Mouse (Mus musculus): ENCODE measurements around the gene Pcx. TPM values are rescaled to one million over a fixed set of nuclear protein-coding genes. Genes with fewer than 3 reads are reported as not detected.

Gene Pcx
- polyA plus RNA-seq, 1 experiment from 2014 or later: 53.2 TPM

- Histone ChIP-seq H3K4me3 (ENCODE audit: low read length) (no peak overlapping the region), H3K9me3 (ENCODE audit: control insufficient read depth, low read length) (no peaks in the 10 kb centered on the region), H3K36me3 (ENCODE audit: control insufficient read depth, insufficient read depth, low read length) (no peaks in the 10 kb centered on the region), H3K4me1 (ENCODE audit: control insufficient read depth, insufficient read depth, low read depth, low read length) (no peaks in the 10 kb centered on the region), H3K4me2 (ENCODE audit: low read length) (no peak overlapping the region), H3K27ac (ENCODE audit: low read depth, low read length) (no peak overlapping the region), H3K9ac (ENCODE audit: low read depth, low read length) (no peak overlapping the region), H3K27me3 (replicated peaks; ENCODE audit: control insufficient read depth, insufficient read depth, low read length) (no peaks in the 10 kb centered on the region)
- no peak for ATAC-seq
- WGBS: 41% methylated on average over 24 of the region's 24 CpGs
Observed at GRCm38 (mm10) chr19:4603801-4604723, 93.8 kb downstream of the Pcx start.

- no peak overlapping the region for H3K4me2 ChIP-seq (ENCODE audit: low read length)
- no peaks in the 10 kb centered on the region for H3K27me3 ChIP-seq (replicated peaks; ENCODE audit: control insufficient read depth, insufficient read depth, low read length)
- no peaks in the 10 kb centered on the region for H3K36me3 ChIP-seq (ENCODE audit: control insufficient read depth, insufficient read depth, low read length)
- no peak overlapping the region for H3K9ac ChIP-seq (ENCODE audit: low read depth, low read length)
- H3K9me3 ChIP-seq (ENCODE audit: control insufficient read depth, low read length): no peaks in the 10 kb centered on the region
- no peak overlapping the region for H3K4me3 ChIP-seq (ENCODE audit: low read length)
- H3K4me1 ChIP-seq (ENCODE audit: control insufficient read depth, insufficient read depth, low read depth, low read length): no peaks in the 10 kb centered on the region; the same call in 1 of the 2 replicates
- H3K27ac ChIP-seq (ENCODE audit: low read depth, low read length): no peak overlapping the region
- WGBS: 82% methylated on average over 4 of the region's 4 CpGs
- no peak for ATAC-seq
Observed at GRCm38 (mm10) chr19:4605654-4606053, 95.4 kb downstream of the Pcx start.

GRCm38 (mm10) chr19:4607406-4607805, 97.1 kb downstream of the Pcx start:
- no peaks in the 10 kb centered on the region for H3K9me3 ChIP-seq (ENCODE audit: control insufficient read depth, low read length)
- H3K9ac ChIP-seq (ENCODE audit: low read depth, low read length): no peak overlapping the region
- ATAC-seq: no peak
- no peaks in the 10 kb centered on the region for H3K27me3 ChIP-seq (replicated peaks; ENCODE audit: control insufficient read depth, insufficient read depth, low read length)
- 95% methylated on average over 12 of the region's 12 CpGs for WGBS
- H3K27ac ChIP-seq (ENCODE audit: low read depth, low read length): no peak overlapping the region
- H3K4me1 ChIP-seq (ENCODE audit: control insufficient read depth, insufficient read depth, low read depth, low read length): peaks cover 6% of the 10 kb centered on the region
- no peak overlapping the region for H3K4me2 ChIP-seq (ENCODE audit: low read length)
- H3K36me3 ChIP-seq (ENCODE audit: control insufficient read depth, insufficient read depth, low read length): peaks cover 11% of the 10 kb centered on the region
- no peak overlapping the region for H3K4me3 ChIP-seq (ENCODE audit: low read length)

GRCm38 (mm10) chr19:4608511-4608910, 98.2 kb downstream of the Pcx start:
- Histone ChIP-seq H3K9ac (ENCODE audit: low read depth, low read length) (no peak overlapping the region), H3K4me1 (ENCODE audit: control insufficient read depth, insufficient read depth, low read depth, low read length) (peaks cover 17% of the 10 kb centered on the region), H3K27ac (ENCODE audit: low read depth, low read length) (no peak overlapping the region), H3K27me3 (replicated peaks; ENCODE audit: control insufficient read depth, insufficient read depth, low read length) (no peaks in the 10 kb centered on the region), H3K36me3 (ENCODE audit: control insufficient read depth, insufficient read depth, low read length) (peaks cover 20% of the 10 kb centered on the region), H3K4me3 (ENCODE audit: low read length) (no peak overlapping the region), H3K9me3 (ENCODE audit: control insufficient read depth, low read length) (no peaks in the 10 kb centered on the region), H3K4me2 (ENCODE audit: low read length) (no peak overlapping the region)
- 92% methylated on average over 4 of the region's 4 CpGs for WGBS
- ATAC-seq: no peak

GRCm38 (mm10) chr19:4610109-4610508, 99.8 kb downstream of the Pcx start:
- Histone ChIP-seq H3K27me3 (replicated peaks; ENCODE audit: control insufficient read depth, insufficient read depth, low read length) (no peaks in the 10 kb centered on the region), H3K9ac (ENCODE audit: low read depth, low read length) (no peak overlapping the region), H3K27ac (ENCODE audit: low read depth, low read length) (0 out of 2 replicates have a peak overlapping the region, but pooled peaks have one; percentile 35), H3K4me2 (ENCODE audit: low read length) (no peak overlapping the region), H3K36me3 (ENCODE audit: control insufficient read depth, insufficient read depth, low read length) (peaks cover 20% of the 10 kb centered on the region), H3K4me1 (ENCODE audit: control insufficient read depth, insufficient read depth, low read depth, low read length) (peaks cover 28% of the 10 kb centered on the region), H3K4me3 (ENCODE audit: low read length) (no peak overlapping the region), H3K9me3 (ENCODE audit: control insufficient read depth, low read length) (no peaks in the 10 kb centered on the region)
- ATAC-seq: 0 out of 2 replicates have a peak, but pooled peaks have one; percentile 19
- WGBS: 56% methylated on average over 4 of the region's 4 CpGs

GRCm38 (mm10) chr19:4612181-4612961, 102.1 kb downstream of the Pcx start:
- Histone ChIP-seq H3K27me3 (replicated peaks; ENCODE audit: control insufficient read depth, insufficient read depth, low read length) (no peaks in the 10 kb centered on the region), H3K4me2 (ENCODE audit: low read length) (no peak overlapping the region; the same call in 1 of the 2 replicates), H3K4me1 (ENCODE audit: control insufficient read depth, insufficient read depth, low read depth, low read length) (peaks cover 32% of the 10 kb centered on the region), H3K27ac (ENCODE audit: low read depth, low read length) (no peak overlapping the region), H3K36me3 (ENCODE audit: control insufficient read depth, insufficient read depth, low read length) (peaks cover 20% of the 10 kb centered on the region), H3K4me3 (ENCODE audit: low read length) (no peak overlapping the region), H3K9ac (ENCODE audit: low read depth, low read length) (peak overlapping the region; percentile 8; the same call in 1 of the 2 replicates), H3K9me3 (ENCODE audit: control insufficient read depth, low read length) (no peaks in the 10 kb centered on the region)
- ATAC-seq: no peak
- 93% methylated on average over 19 of the region's 19 CpGs for WGBS

- WGBS: 91% methylated on average over 33 of the region's 33 CpGs
Observed at GRCm38 (mm10) chr19:4613464-4614304, 103.4 kb downstream of the Pcx start.

GRCm38 (mm10) chr19:4614305-4615150, 104.3 kb downstream of the Pcx start:
- Histone ChIP-seq H3K27ac (ENCODE audit: low read depth, low read length) (peak overlapping the region; percentile 94), H3K36me3 (ENCODE audit: control insufficient read depth, insufficient read depth, low read length) (peaks cover 20% of the 10 kb centered on the region), H3K27me3 (replicated peaks; ENCODE audit: control insufficient read depth, insufficient read depth, low read length) (0 out of 2 replicates have a peak, but pooled peaks cover 2% of the 10 kb centered on the region), H3K4me3 (ENCODE audit: low read length) (peak overlapping the region; percentile 92), H3K9me3 (ENCODE audit: control insufficient read depth, low read length) (no peaks in the 10 kb centered on the region), H3K4me1 (ENCODE audit: control insufficient read depth, insufficient read depth, low read depth, low read length) (peaks cover 32% of the 10 kb centered on the region), H3K4me2 (ENCODE audit: low read length) (peak overlapping the region; percentile 89), H3K9ac (ENCODE audit: low read depth, low read length) (peak overlapping the region; percentile 98)
- 21% methylated on average over 36 of the region's 49 CpGs for whole genome bisulfite sequencing
- peak; percentile 11; the same call in 1 of the 2 replicates for ATAC-seq

More at GRCm38 (mm10) chr19:4613464-4614304, 103.4 kb downstream of the Pcx start:
- Histone ChIP-seq H3K4me1 (ENCODE audit: control insufficient read depth, insufficient read depth, low read depth, low read length) (peaks cover 32% of the 10 kb centered on the region), H3K27me3 (replicated peaks; ENCODE audit: control insufficient read depth, insufficient read depth, low read length) (0 out of 2 replicates have a peak, but pooled peaks cover under 1% of the 10 kb centered on the region), H3K9ac (ENCODE audit: low read depth, low read length) (peak overlapping the region; percentile 98), H3K27ac (ENCODE audit: low read depth, low read length) (no peak overlapping the region), H3K9me3 (ENCODE audit: control insufficient read depth, low read length) (no peaks in the 10 kb centered on the region), H3K36me3 (ENCODE audit: control insufficient read depth, insufficient read depth, low read length) (peaks cover 20% of the 10 kb centered on the region), H3K4me2 (ENCODE audit: low read length) (peak overlapping the region; percentile 89), H3K4me3 (ENCODE audit: low read length) (peak overlapping the region; percentile 92)
- ATAC-seq: no peak

All from hindbrain, embryonic 16.5 days (tissue).